Mouse (Mus musculus) liver, embryonic 14.5 days (tissue): ENCODE results near the gene Gm4969.

Experiments used
- CTCF ChIP-seq: IDR thresholded peaks from 2 replicates; pipeline ENCODE4 v1.5.1; 2016; ENCODE audit warnings: antibody characterized with exemption, low read depth, control low read depth
- EP300 ChIP-seq: IDR thresholded peaks from 2 replicates; pipeline ENCODE4 v1.6.1; 2016; ENCODE audit warnings: antibody characterized with exemption, low read depth

DNA sequence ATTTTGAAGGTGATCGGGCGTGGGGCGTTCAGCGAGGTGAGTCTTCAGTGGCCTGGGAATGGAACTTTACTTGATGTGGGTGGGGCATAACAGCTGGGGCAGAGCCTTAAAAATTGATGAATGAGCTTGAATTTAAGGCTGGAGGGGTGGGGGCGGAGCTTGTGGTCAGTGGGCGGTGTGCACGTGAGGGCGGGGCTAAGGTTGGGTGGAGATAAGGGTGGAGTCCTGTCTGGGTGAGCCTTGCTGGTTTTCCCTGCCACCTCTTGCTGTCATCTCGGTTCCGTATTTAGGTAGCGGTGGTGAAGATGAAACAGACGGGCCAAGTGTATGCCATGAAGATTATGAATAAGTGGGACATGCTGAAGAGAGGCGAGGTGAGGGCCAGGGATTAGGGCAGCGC lies 32.1 kb downstream of the Gm4969 start:
- TF ChIP-seq CTCF = no peak
- no peak for TF ChIP-seq EP300
